Mouse (Mus musculus) hindbrain, embryonic 10.5 days (tissue): ENCODE results near the gene Aldh3a1. TPM values are rescaled to one million over a fixed set of nuclear protein-coding genes. Genes with fewer than 3 reads are reported as not detected.
"Not testable (repeated sequence)": the region's sequence is repeated elsewhere in the genome, so short reads cannot be mapped to it uniquely, and the experiment has no call there.

ENCODE experiments used
- DNase-seq: peaks from one replicate; pipeline ENCODE4 v3.0.0-alpha.2; 2017; ENCODE audit warnings: low spot score
- H3K27ac ChIP-seq: fragments of 300-500 bp; sonication (generic); 2 replicates; pipeline ENCODE4 v1.5.1; 2016; ENCODE audit warnings: mild to moderate bottlenecking, moderate library complexity
- H3K27me3 ChIP-seq: fragments of 300-500 bp; sonication (generic); 2 replicates; pipeline ENCODE4 v1.6.1; 2016; ENCODE audit warnings: mild to moderate bottlenecking; ENCODE audit not compliant: poor library complexity, insufficient read depth, severe bottlenecking
- H3K36me3 ChIP-seq: fragments of 300-500 bp; sonication (generic); 2 replicates; pipeline ENCODE4 v1.6.1; 2016; ENCODE audit warnings: mild to moderate bottlenecking, moderate library complexity
- H3K4me1 ChIP-seq: fragments of 300-500 bp; sonication (generic); replicated peaks from 2 replicates; pipeline ENCODE4 v1.6.1; 2016; ENCODE audit warnings: mild to moderate bottlenecking
- H3K4me3 ChIP-seq: fragments of 300-500 bp; sonication (generic); 2 replicates; pipeline ENCODE4 v1.5.1; 2016; ENCODE audit warnings: mild to moderate bottlenecking, moderate library complexity
- H3K9me3 ChIP-seq: fragments of 300-500 bp; sonication (generic); 2 replicates; pipeline ENCODE4 v1.6.1; 2016; ENCODE audit warnings: mild to moderate bottlenecking, moderate library complexity
- WGBS: fragments of 180-500 bp; shearing (Covaris S2); methylation state at CpG from one replicate; pipeline ENCODE4 v1.1.7; 2016; 5-methylcytosine and 5-hydroxymethylcytosine counted together
- polyA plus RNA-seq: library from polyadenylated mRNA; unstranded; fragments of >200 nt; fragmentation: Nextera tagmentation; extraction: Ambion mirVana; gene quantifications from 2 replicates; pipeline ENCODE4 v1.2.1, GENCODE M21; 2016

Aldh3a1 gene
- polyA plus RNA-seq, 1 experiment from 2014 or later, result not detected

DNA sequence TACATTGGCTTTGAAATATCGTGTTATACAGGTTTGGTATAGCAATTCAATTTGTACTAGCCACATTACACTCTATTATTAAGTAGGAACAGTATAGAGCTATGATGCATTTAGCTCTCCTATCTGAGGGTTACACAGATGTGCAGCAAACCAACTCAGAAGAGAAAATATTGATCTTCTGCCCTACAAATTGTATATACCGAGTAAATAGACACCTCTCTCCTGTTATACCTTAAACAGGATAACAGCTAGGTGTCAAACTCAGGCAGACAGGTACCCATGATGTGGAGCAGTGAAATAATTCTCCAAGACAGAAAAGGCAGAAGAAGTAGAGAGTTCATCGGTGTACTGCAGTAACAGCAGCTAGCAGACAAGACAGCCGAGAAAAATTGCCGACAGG is 31.6 kb upstream of the Aldh3a1 start:
- H3K27ac ChIP-seq, result peak overlapping the region; percentile 100
- peak overlapping the region; percentile 96 for H3K4me3 ChIP-seq
- H3K36me3 ChIP-seq, result peaks cover 11% of the 10 kb centered on the region
- 73% methylated on average over 5 of the region's 5 CpGs for WGBS
- no peaks in the 10 kb centered on the region for H3K9me3 ChIP-seq
- no peak for DNase-seq
- H3K27me3 ChIP-seq, result no peaks in the 10 kb centered on the region
- H3K4me1 ChIP-seq, result peaks cover 26% of the 10 kb centered on the region

- Histone ChIP-seq H3K4me1 (peaks cover 26% of the 10 kb centered on the region), H3K9me3 (no peaks in the 10 kb centered on the region), H3K27ac (peak overlapping the region; percentile 100; the same call in 1 of the 2 replicates), H3K27me3 (no peaks in the 10 kb centered on the region), H3K4me3 (no peak overlapping the region), H3K36me3 (peaks cover 11% of the 10 kb centered on the region)
- DNase-seq, result no peak
- WGBS, result 92% methylated on average over 1 of the region's 1 CpGs
Observed at GRCm38 (mm10) chr11:61176321-61176720, 31.0 kb upstream of the Aldh3a1 start.

- Histone ChIP-seq H3K36me3 (no peaks in the 10 kb centered on the region), H3K4me3 (no peak overlapping the region), H3K9me3 (no peaks in the 10 kb centered on the region), H3K4me1 (peaks cover 6% of the 10 kb centered on the region), H3K27me3 (no peaks in the 10 kb centered on the region), H3K27ac (no peak overlapping the region)
- no peak for DNase-seq
- WGBS, result 95% methylated on average over 3 of the region's 3 CpGs
Observed at GRCm38 (mm10) chr11:61180361-61180760, 27.0 kb upstream of the Aldh3a1 start.

DNA sequence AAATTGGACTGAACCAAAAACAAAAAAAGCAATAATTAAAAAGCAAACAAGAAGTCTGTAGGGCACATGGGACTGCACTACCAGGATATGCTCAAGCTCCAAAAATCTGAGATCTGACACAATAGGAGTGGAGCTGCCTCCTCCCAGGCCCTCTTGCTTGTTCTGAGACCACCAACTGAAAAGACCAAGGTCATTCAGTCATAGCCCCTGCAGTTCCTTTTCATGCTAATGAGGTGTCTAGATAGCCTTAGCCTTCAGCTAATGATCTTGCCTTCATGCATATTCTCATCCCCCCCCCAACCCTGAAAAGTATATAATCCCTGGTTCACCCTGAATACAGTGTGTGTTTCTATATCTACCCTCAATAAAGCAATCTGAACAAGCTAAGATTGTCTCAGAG is 25.7 kb upstream of the Aldh3a1 start:
- Histone ChIP-seq H3K9me3 (no peaks in the 10 kb centered on the region), H3K27ac (no peak overlapping the region), H3K4me1 (no peaks in the 10 kb centered on the region; the same call in 1 of the 2 replicates), H3K27me3 (no peaks in the 10 kb centered on the region), H3K36me3 (no peaks in the 10 kb centered on the region), H3K4me3 (no peak overlapping the region)
- no peak for DNase-seq

DNA sequence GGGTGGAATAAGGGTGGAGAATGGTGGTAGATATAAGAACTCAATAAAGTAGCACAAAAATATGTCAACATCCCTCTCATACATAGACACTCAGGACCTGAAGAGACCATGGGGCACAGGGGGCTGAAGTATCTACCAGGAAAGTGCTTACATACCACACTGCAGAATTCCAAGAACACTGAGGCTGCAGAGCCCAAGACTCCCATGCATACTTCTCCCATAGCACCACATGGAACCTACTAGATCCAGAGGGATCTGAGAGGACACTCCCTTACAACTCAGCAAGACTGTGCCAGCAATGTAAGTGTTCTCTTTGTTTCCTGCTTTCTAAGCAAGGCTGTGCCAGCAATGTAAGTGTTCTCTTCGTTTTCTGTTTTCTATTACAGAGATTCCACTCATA is 23.5 kb upstream of the Aldh3a1 start:
- Histone ChIP-seq H3K4me1 (no peaks in the 10 kb centered on the region; the same call in 1 of the 2 replicates), H3K4me3 (no peak overlapping the region), H3K27ac (no peak overlapping the region), H3K27me3 (no peaks in the 10 kb centered on the region), H3K36me3 (no peaks in the 10 kb centered on the region), H3K9me3 (no peaks in the 10 kb centered on the region)
- WGBS, result 80% methylated on average over 1 of the region's 1 CpGs
- DNase-seq, result no peak

DNA sequence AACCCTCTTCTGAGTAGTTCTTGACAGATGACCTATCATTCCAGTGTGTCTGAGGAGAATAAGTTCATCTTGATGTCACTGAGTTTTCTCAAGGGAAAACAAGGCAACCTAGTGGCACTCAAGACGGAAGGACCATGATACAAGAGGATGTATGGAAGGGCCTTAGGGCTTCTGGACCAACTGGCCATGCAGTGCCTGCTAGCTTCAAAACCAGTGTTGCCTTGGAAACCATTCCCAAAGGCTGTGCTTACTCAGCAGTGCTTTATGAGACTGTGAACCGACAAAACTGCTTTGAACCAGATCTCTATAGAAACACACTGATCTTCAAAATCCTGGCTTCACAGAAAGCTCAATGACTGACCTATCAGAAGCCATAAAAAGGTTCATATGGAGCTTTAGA is 16.6 kb upstream of the Aldh3a1 start:
- H3K27me3 ChIP-seq, result no peaks in the 10 kb centered on the region
- no peaks in the 10 kb centered on the region for H3K9me3 ChIP-seq
- WGBS, result 72% methylated on average over 2 of the region's 2 CpGs
- H3K4me1 ChIP-seq, result no peaks in the 10 kb centered on the region
- no peaks in the 10 kb centered on the region for H3K36me3 ChIP-seq
- H3K4me3 ChIP-seq, result no peak overlapping the region
- no peak overlapping the region for H3K27ac ChIP-seq
- no peak for DNase-seq

GRCm38 (mm10) chr11:61192123-61192522 is 15.2 kb upstream of the Aldh3a1 start:
- not testable (repeated sequence) for H3K9me3 ChIP-seq, DNase-seq, H3K36me3 ChIP-seq, H3K4me1 ChIP-seq, H3K27me3 ChIP-seq, H3K4me3 ChIP-seq, H3K27ac ChIP-seq
- 93% methylated on average over 8 of the region's 10 CpGs for WGBS

DNA sequence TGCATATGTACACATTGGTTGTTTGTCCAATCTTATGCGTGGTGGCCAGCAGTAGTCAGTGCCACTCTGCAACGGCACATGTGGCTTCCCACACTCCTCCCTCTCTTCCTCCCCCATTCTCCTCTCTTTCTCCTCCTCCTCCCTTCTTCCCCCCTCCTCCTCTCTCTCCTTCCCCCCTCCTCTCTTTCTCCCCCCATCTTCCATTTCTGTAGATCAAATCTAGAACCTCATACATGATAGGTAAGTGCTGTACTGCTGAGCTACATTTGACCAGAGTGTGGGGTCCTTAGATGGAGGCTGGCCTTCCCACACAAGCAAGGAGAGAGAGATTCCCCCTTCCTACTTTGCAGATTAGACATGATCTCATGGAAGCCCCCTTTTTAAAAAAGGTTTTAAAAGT is 14.6 kb upstream of the Aldh3a1 start:
- no peaks in the 10 kb centered on the region for H3K4me1 ChIP-seq
- H3K9me3 ChIP-seq, result no peaks in the 10 kb centered on the region
- H3K27me3 ChIP-seq, result no peaks in the 10 kb centered on the region
- no peaks in the 10 kb centered on the region for H3K36me3 ChIP-seq
- no peak overlapping the region for H3K4me3 ChIP-seq
- H3K27ac ChIP-seq, result no peak overlapping the region
- DNase-seq, result no peak
- WGBS, result 100% methylated on average over 2 of the region's 2 CpGs

GRCm38 (mm10) chr11:61193392-61193791 is 13.9 kb upstream of the Aldh3a1 start:
- DNase-seq, result peak; percentile 71
- 15% methylated on average over 9 of the region's 9 CpGs for WGBS

DNA sequence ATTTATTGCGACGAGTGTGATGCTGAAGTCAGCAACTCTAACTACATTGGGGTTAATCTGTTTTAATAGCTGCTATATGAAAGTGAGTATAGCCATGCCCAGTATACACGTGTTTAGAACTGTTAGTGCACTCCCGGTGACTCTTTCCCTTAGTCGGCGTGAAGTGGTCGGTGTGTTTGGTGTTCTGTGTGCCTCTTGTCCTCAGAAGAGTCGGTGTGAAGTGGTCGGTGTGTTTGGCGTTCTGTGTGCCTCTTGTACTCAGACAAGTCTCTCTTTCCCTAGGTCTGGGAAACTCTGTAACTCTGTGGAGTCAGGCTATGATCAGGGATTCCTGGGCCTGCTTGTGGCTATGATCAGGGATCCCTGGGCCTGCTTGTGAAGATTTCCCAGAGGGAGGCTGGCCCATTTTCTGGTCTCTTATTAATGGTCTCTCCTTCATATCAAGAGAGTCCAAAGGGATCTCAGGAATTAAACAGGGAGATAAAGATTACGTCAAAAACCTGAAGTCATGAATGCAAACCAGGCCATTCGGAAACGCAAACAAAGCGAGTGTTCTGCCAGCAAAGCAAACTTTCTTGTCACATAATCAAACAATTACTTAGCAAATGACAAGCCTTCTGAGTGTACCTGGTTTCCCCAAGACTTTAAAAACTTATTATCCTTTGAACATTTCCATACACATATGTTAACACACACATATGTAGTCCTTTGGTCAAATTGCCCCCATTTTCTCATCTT is 10.6 kb upstream of the Aldh3a1 start:
- DNase-seq, result no peak
- H3K27me3 ChIP-seq, result no peaks in the 10 kb centered on the region
- H3K4me1 ChIP-seq, result no peaks in the 10 kb centered on the region
- H3K36me3 ChIP-seq, result no peaks in the 10 kb centered on the region
- 87% methylated on average over 14 of the region's 14 CpGs for WGBS
- no peak overlapping the region for H3K4me3 ChIP-seq
- no peak overlapping the region for H3K27ac ChIP-seq
- H3K9me3 ChIP-seq, result no peaks in the 10 kb centered on the region

More at GRCm38 (mm10) chr11:61193392-61193791, 13.9 kb upstream of the Aldh3a1 start:
- Histone ChIP-seq H3K4me3 (no peak overlapping the region), H3K36me3 (no peaks in the 10 kb centered on the region), H3K4me1 (no peaks in the 10 kb centered on the region), H3K9me3 (no peaks in the 10 kb centered on the region), H3K27me3 (no peaks in the 10 kb centered on the region), H3K27ac (no peak overlapping the region)

DNA sequence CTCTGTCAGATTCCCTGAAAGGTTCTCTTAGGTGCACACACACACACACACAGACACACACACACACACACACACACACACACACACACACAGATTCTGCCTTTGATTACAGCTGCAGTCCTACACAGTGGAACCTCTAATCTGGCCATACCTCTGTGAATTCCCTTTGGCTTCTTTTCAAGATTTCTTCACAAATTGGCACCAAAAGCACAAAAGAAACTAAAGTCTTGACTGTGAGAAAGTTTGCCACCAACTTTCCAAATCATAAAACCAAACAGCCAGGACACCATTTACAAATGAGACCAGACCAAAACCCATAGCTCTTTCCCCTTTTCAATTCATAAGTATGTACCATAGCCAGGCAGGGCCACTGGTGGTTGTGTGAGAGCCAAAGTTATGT is 9.4 kb upstream of the Aldh3a1 start:
- H3K36me3 ChIP-seq, result no peaks in the 10 kb centered on the region
- no peaks in the 10 kb centered on the region for H3K4me1 ChIP-seq
- no peaks in the 10 kb centered on the region for H3K27me3 ChIP-seq
- DNase-seq, result no peak
- no peak overlapping the region for H3K4me3 ChIP-seq
- H3K27ac ChIP-seq, result no peak overlapping the region
- H3K9me3 ChIP-seq, result no peaks in the 10 kb centered on the region

DNA sequence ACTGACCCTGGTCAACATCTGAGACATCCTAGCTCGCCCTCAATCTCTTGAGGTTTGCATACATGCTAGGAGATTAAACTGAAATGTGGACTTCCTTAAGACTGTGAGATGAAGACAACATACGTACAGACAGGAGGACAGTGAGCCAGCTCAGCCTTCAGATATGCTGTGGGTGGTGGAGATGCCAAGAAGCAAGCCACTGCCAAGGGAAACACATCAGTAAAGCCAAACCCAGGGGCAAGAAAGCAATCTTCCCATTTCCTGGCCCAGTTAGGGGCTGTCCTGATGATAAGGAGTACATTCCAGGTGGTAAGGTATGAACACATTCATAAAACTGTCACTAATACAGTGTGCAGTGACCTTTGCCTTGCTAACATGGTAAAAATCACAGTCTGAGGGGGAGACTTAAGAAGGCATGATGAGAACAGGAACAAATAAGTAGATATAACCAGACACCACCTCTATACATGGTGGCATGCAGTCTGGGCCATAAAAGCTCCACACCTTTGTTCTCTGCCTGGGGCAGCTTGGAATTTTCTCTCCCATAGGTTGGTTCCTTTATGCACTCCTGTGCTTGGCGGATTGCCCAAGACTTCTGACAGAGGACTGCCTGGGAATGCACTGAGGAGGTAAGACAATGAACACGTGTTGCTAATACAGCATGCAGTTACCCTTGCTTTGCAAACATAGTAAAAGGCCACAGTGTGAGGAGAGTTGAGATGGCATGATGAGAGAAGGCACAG is 7.5 kb upstream of the Aldh3a1 start:
- no peaks in the 10 kb centered on the region for H3K9me3 ChIP-seq
- no peaks in the 10 kb centered on the region for H3K27me3 ChIP-seq
- no peak overlapping the region for H3K27ac ChIP-seq
- DNase-seq, result no peak
- no peaks in the 10 kb centered on the region for H3K4me1 ChIP-seq
- 80% methylated on average over 4 of the region's 4 CpGs for WGBS
- H3K36me3 ChIP-seq, result no peaks in the 10 kb centered on the region
- H3K4me3 ChIP-seq, result no peak overlapping the region

GRCm38 (mm10) chr11:61202186-61202585 is 5.2 kb upstream of the Aldh3a1 start:
- DNase-seq, result no peak
- H3K27me3 ChIP-seq, result no peaks in the 10 kb centered on the region
- no peaks in the 10 kb centered on the region for H3K36me3 ChIP-seq
- 72% methylated on average over 6 of the region's 6 CpGs for WGBS
- no peaks in the 10 kb centered on the region for H3K9me3 ChIP-seq
- no peaks in the 10 kb centered on the region for H3K4me1 ChIP-seq
- H3K4me3 ChIP-seq, result no peak overlapping the region
- H3K27ac ChIP-seq, result no peak overlapping the region
